ENCODE assay signal across 26 mouse cellular contexts in genomic region chr11:17992311-17992710, GRCm38 (mm10). TPM values are rescaled to one million over a fixed set of nuclear protein-coding genes. Genes with fewer than 3 reads are reported as not detected.
DNase-seq lines count a peak whose midpoint lies in the region; ATAC-seq and TF ChIP-seq lines count a peak whose summit lies in the region.
"Had no signal": no experiment of that assay in that cellular context is flagged by ENCODE, and none has a peak within 500 bp of the region (broad histone marks: within the 10 kb centered on the region; RNA-seq: fewer than 3 reads in every experiment).

No protein-coding gene starts in this region.

- no peak for TF ChIP-seq CTCF in lung, postnatal 0 days (IDR thresholded peaks at IDR 0.05)
- no peak for TF ChIP-seq CTCF in lung, adult 2 months (IDR thresholded peaks at IDR 0.05; ENCODE audit: insufficient read depth, low read length)

- no peaks in the 10 kb centered on the region for H3K9me3 ChIP-seq in lung, postnatal 0 days (ENCODE audit: low read length)
- H3K9me3 ChIP-seq: embryonic facial prominence, embryonic 13.5 days; embryonic facial prominence, embryonic 15.5 days; forebrain, embryonic 10.5 days; forebrain, embryonic 12.5 days; G1E had no signal

- H3K4me2 ChIP-seq in lung, postnatal 0 days (replicated peaks; ENCODE audit: low read depth, low read length): no peak overlapping the region
- H3K4me2 ChIP-seq: embryonic facial prominence, embryonic 13.5 days; embryonic facial prominence, embryonic 15.5 days; forebrain, embryonic 12.5 days had no signal

- 74% methylated on average over 9 of the region's 9 CpGs for WGBS in lung, postnatal 0 days
- WGBS in lung, adult 2 months: 71% methylated on average over 9 of the region's 9 CpGs

- no peak for TF ChIP-seq EP300 in lung, postnatal 0 days (IDR thresholded peaks at IDR 0.05)

- H3K27ac ChIP-seq in lung, postnatal 0 days (ENCODE audit: low read length): no peak overlapping the region
- H3K27ac ChIP-seq: embryonic facial prominence, embryonic 13.5 days; embryonic facial prominence, embryonic 15.5 days; forebrain, embryonic 10.5 days; forebrain, embryonic 12.5 days had no signal

- no peaks in the 10 kb centered on the region for H3K4me1 ChIP-seq in lung, postnatal 0 days (ENCODE audit: insufficient read depth, low read depth, low read length)
- H3K4me1 ChIP-seq in lung, adult 2 months (ENCODE audit: control insufficient read depth, insufficient read depth, low read length): no peaks in the 10 kb centered on the region
- H3K4me1 ChIP-seq: embryonic facial prominence, embryonic 13.5 days; embryonic facial prominence, embryonic 15.5 days; forebrain, embryonic 10.5 days; forebrain, embryonic 12.5 days had no signal

- no peak for TF ChIP-seq POLR2A in lung, adult 2 months (IDR thresholded peaks at IDR 0.05; ENCODE audit: borderline replicate concordance, extremely low read depth, low read depth, low read length)

- DNase-seq in lung, postnatal 0 days (ENCODE audit: low spot score): peak; percentile 69
- no peak for DNase-seq in lung, adult 2 months
- peak; percentile 9 for DNase-seq in lung, postnatal 36 days
- DNase-seq in lung, postnatal 25 days (ENCODE audit: low spot score): no peak
- DNase-seq in left cerebral cortex, postnatal 10 days (ENCODE audit: extremely low spot score in 1 of 2, low spot score in 2 of 2): no peak
- DNase-seq: adrenal gland, adult 8-10 months; adrenal gland, postnatal 14 days; B cell, adult 2 months; cerebellum, adult 11-12 months; cerebellum, adult 8-10 months; cerebellum, adult 9-11 months; cerebellum, postnatal 14 days; cerebellum, postnatal 36 days; embryo, embryonic 11 days had no signal

- H3K4me3 ChIP-seq in lung, postnatal 0 days (ENCODE audit: low read depth, low read length): no peak overlapping the region
- no peak overlapping the region for H3K4me3 ChIP-seq in lung, adult 2 months (replicated peaks; ENCODE audit: extremely low read depth, low read depth, low read length)
- H3K4me3 ChIP-seq: embryonic facial prominence, embryonic 13.5 days; embryonic facial prominence, embryonic 15.5 days; erythroblast, embryonic 14.5 days; forebrain, embryonic 10.5 days; forebrain, embryonic 12.5 days had no signal

- H3K36me3 ChIP-seq in lung, postnatal 0 days (ENCODE audit: insufficient read depth, low read length): no peaks in the 10 kb centered on the region
- H3K36me3 ChIP-seq: embryonic facial prominence, embryonic 13.5 days; embryonic facial prominence, embryonic 15.5 days; forebrain, embryonic 10.5 days; forebrain, embryonic 12.5 days; G1E had no signal

- intact Hi-C loops in left cerebral cortex, postnatal 10 days (cut with DNase I): no loop called here

- H3K27me3 ChIP-seq in lung, postnatal 0 days (replicated peaks; ENCODE audit: insufficient read depth, low read length): no peaks in the 10 kb centered on the region
- H3K27me3 ChIP-seq: CH12.LX; embryonic facial prominence, embryonic 13.5 days; embryonic facial prominence, embryonic 15.5 days; forebrain, embryonic 12.5 days had no signal

- H3K9ac ChIP-seq in lung, postnatal 0 days (replicated peaks; ENCODE audit: low read depth): no peak overlapping the region
- H3K9ac ChIP-seq: embryonic facial prominence, embryonic 13.5 days; embryonic facial prominence, embryonic 15.5 days; forebrain, embryonic 12.5 days had no signal

- peak; percentile 63 for ATAC-seq in lung, postnatal 0 days
- ATAC-seq: activated CD4-positive, CD25-positive, alpha-beta regulatory T cell, adult 4 months; CD4-positive, CD25-positive, alpha-beta regulatory T cell, adult 4 months; forebrain, embryonic 14.5 days; forebrain, embryonic 16.5 days; Patski had no signal

RNA-seq across cellular contexts. Expression of gene Etaa1, which starts 38.6 kb away (rescaled TPM):
- 5.2 and 5.3 TPM in 2 replicates for polyA plus RNA-seq in lung, postnatal 0 days (2015; fragmentation: Nextera tagmentation; extraction: Ambion mirVana)
- polyA plus RNA-seq in lung, adult 2 months (2012; rRNA removed): 1.2 TPM in 2 replicates
- total RNA-seq in left cerebral cortex, postnatal 10 days (2021): 1 to 10 TPM; 7.5 to 7.6 TPM

Comparison
In these comparisons a context has a peak if more than half of its experiments do, and no peak if none do; other contexts are left out.
1. DNase-seq: peak in lung, postnatal 0 days (single experiment) and lung, postnatal 36 days (single experiment); none in lung, adult 2 months (single experiment), lung, postnatal 25 days (single experiment) and left cerebral cortex, postnatal 10 days (0 of 2).